Mouse (Mus musculus): ENCODE measurements around the gene Fpgs.

Fpgs gene

GRCm38 (mm10) chr2:32724832-32725790 lies 21.2 kb upstream of the Fpgs start:
- no peak for DNase-seq (ENCODE audit: low read depth, low spot score)

- no peak for DNase-seq (ENCODE audit: low read depth, low spot score)
These were observed 20.2 kb upstream of the Fpgs start for GRCm38 (mm10) chr2:32724149-32724548.

DNA sequence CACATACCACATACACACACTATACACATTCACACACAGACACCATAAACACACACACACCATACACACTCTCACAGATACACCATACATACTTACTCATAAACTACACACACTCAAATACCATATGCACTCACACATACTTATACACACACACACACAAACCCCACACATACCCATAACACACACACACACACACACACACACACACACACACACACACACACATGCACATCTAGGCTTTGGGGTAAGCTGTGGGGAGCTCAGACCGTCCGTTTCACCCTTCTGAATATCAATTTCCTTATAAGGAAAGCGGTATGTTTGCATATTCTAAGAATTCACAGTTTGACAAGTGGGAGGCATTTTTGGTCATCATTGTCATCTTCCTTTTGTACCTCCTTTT lies 18.6 kb upstream of the Fpgs start:
- DNase-seq (ENCODE audit: low read depth, low spot score): no peak

DNA sequence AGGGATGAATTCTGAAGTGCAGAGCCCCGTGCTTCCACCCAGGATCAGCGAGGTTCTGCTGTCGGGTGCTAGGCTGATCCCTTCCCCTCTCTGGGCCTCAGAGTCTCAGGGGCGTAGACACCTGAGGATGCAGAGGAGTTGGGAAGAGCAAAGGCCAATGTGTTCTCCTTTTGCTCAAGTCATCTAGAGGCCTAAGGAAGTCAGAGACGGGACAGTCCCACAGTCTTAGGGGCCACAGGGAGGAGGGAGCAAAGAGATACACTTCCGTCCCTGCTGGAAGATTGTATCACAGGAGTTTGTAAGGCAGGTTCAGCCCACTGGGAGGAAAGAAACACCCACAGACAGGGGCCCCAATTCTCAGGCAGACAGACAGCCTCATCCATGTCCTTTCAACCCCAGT lies 18.1 kb upstream of the Fpgs start:
- DNase-seq (ENCODE audit: low read depth, low spot score): no peak

DNA sequence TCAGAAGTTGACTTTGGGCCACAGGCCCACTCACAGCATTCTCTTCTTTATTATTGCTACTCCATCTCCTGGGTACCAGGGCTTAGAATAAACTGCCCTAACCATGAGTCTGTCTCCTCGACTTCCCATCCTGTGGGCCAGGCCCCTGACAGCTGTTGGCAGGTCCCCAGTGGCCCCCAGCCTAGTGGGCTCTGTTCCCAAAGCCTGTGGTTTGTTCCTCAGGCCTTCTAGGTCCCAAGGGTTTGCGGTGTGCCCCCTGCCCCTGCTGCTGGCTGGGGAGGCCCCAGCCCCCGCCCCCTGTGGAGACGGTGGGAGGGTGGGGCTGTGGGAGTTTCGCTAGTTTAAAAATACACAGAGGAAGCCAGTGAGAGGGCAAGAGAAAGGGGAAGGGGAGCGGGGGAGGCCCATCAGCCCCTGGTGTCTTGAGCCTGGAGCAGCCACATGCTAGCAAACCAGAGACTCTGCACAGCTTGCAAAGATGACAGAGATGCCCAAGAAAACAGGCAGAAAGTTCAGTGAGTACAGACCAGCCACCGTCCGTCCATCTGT lies 16.8 kb upstream of the Fpgs start, which contains the start of gene Sh2d3c:
Gene Sh2d3c (plus strand): TSS at position 375 of the 549 bp plus-strand sequence.
- DNase-seq (ENCODE audit: low read depth, low spot score): no peak

DNA sequence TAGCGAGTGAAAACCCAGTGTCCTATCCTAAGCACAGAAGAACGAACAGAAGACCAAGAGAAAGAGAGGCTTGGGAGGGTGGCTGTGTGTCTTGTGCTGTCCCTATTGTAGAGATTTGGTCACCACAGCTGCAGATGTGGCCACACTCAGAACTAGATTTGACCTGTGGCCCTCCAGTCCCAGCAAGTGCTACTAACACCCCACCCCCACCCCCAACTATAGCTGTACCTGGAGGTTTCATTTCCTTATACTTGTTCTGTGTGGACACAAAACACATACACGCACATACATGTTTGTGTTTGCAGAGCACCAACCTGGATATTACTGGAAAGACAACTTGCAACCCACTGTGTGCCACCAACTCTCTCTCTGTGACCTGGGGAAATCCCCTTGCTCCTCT lies 16.1 kb upstream of the Fpgs start:
- no peak for DNase-seq (ENCODE audit: low read depth, low spot score)

GRCm38 (mm10) chr2:32718761-32719160 lies 14.8 kb upstream of the Fpgs start:
- DNase-seq (ENCODE audit: low read depth, low spot score): no peak

- peak; percentile 80 for DNase-seq (ENCODE audit: low read depth, low spot score)
These were observed 11.1 kb upstream of the Fpgs start for GRCm38 (mm10) chr2:32714987-32715425.

DNA sequence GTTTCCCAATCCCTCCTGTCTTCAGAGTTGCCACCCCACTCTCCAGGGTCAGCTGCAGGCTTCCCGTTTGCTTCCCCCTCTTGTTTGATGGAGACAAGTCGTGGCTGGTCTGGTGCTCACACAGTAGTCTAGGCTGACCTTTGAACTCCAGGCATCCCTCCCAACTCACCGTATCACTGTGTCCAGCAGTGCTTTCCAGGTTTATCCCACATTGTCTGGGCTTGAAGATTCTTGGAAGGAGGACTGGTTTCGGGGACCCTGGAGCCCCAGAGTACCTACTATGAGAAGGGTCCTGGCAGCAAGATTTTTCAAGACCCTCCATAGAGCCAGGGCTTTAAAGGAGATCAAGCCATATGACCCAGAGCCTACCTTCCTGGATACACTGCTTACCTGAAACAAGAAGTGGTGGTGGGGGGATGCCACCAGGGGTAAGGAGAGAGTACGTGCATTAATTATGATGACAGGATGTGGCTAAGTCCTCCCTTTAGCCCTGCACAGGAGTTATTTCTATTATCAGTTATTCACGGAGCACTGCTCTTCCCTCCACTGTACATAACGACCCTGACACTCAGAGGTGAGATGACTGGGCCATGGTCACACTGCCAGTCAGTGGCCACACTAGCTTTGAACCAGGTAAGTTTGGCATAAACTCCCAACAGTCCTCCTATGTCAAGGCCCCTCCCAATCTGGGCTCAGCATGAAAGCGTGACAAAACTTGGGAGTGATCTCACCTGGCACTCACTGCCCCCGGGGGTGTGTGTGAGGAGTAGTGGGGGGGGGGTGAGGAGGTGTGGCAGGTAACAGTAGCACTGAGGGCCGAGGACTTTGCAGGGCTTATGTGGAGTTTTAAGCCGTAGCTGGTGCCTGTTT lies 10.4 kb upstream of the Fpgs start:
- no peak for DNase-seq (ENCODE audit: low read depth, low spot score)

DNA sequence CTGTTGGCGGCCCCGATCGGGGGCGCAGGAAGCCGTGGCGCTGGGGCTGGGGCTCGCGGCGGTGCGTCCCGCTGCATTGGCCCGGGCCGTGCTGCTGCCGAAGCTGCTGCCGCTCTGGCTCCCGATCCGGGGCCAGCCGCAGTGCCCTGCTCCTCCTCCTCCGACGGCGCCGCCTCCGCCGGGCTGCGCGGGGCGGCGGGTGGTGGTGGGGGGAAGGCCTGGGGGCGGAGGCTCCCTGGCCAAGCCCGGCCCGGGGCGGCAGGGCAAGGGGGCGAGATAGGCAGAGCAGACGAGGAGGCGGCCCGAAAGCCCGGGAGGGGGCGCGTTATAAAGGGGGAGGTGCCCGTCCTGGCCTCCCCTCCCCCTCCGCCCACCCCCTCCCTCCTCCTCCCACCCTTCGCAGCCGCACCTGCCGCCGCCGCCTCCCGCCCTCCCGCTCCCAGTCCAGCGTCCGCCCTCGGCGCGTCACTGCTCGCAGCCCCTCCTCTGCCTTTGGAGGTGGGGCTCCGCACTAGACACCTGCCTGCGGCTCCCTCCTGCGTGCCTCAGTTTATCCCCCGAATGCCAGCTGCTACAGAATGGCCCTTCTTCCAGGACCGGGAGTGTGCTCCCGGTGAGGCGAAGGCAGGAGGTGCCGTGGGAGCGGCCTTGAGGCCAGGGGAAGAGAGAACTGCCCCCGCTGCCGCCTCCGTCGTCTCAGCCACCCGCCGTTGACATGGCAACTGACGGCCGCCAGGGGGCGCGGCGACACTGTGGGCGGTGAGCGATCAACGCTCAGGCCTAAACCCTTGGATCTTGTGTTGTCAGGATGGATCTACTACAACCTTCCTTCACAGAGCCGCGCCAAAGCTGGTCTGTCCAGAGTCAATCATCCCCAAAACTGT lies 9.2 kb upstream of the Fpgs start, which contains the start of gene Cdk9:
Gene Cdk9 (minus strand): TSS at position 143 of the 884 bp plus-strand sequence.
- peak; percentile 96 for DNase-seq (ENCODE audit: low read depth, low spot score)

DNA sequence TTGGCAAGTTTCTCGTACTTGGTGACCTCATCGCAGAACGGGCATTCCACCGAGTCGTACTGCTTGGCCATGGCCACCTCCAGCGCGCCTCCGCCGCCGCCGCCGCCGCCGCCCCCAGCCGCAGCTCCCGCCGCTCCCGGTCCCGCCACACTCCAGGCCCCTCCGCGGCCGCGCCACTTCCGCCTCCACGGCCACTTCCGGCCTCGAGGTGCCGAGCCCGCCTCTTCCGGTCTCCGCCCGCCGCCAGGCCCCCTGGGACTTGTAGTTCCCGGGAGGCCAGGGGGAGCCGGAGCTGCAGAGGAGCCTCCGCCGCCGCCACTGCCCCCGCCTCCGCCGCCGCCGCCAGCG lies 8.6 kb upstream of the Fpgs start:
- peak; percentile 96 for DNase-seq (ENCODE audit: low read depth, low spot score)

DNA sequence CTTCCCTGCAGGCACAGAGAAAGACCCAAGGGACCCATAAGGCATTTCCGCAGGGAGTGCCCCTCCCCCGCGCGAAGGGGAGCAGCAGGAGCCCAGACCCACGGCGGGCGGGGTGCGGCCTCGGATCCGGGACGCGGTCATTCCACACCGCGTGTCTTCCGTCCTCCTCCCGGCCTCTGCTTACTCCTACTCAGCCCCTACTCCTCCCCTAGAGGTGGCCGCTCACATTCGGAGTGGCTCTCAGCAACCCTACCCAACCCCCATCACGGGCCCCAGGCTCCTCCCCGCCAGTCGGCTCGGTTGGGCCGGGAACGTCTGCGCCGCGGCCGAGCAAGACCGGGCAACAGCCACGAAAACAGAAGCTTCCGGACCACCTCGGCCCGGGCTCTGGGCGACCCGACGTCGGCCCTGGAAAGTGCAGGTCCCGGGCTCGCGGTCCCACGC lies 8.2 kb upstream of the Fpgs start:
- peak; percentile 77 for DNase-seq (ENCODE audit: low read depth, low spot score)

- DNase-seq (ENCODE audit: low read depth, low spot score): no peak
These were observed 7.5 kb upstream of the Fpgs start for GRCm38 (mm10) chr2:32711301-32712056.

GRCm38 (mm10) chr2:32710425-32710824 lies 6.5 kb upstream of the Fpgs start:
- DNase-seq (ENCODE audit: low read depth, low spot score): no peak

DNA sequence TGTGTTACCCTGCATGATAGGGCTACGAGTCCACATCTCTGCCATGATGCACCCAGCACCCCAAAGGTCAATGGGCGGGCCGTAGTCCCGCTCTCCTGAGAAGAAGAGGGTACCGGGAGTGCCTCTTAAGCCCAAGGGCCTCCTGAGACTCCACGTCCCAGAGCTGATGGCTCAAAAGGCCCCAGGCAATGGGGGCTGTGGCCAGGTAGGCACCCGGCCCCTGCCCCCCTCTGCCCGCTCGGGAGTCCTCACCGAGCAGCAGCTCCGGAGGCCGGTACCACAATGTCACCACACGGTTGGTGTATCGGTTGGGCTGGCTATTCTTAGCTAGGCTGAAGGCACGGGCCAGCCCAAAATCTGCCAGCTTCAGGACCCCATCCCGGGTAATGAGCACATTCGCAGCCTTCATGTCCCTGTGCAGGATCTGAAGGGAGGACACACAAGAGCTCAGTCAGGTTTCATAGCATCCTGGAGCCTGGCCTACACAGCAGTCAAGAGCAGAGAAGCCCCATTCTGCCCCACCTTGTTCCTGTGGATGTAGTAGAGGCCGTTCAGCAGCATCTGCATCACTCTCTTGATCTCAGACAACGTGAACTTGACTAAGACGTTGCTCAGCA lies 5.7 kb upstream of the Fpgs start:
- DNase-seq (ENCODE audit: low read depth, low spot score): no peak

- peak; percentile 89 for DNase-seq (ENCODE audit: low read depth, low spot score)
These were observed 4.7 kb upstream of the Fpgs start for GRCm38 (mm10) chr2:32708643-32709042.

DNA sequence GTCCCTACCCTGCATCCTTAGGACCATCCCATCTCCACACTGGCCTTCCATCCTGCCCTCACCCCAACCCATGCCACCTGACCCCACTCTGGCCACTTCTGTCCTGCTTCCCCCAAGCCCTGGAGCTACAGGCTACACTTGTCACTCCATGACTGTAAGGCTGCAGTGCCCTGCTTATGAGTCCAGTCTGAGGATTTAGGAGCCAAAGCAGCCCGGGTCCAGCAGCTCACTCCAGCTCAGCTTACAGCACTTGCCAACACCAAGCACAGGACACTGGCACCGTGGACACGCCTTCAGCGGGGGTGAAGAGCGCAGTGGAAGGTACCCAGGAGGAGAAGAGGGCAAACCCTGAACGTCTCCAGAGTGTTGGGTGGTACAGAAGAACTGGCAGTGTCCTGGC lies 3.0 kb upstream of the Fpgs start:
- no peak for DNase-seq (ENCODE audit: low read depth, low spot score)

DNA sequence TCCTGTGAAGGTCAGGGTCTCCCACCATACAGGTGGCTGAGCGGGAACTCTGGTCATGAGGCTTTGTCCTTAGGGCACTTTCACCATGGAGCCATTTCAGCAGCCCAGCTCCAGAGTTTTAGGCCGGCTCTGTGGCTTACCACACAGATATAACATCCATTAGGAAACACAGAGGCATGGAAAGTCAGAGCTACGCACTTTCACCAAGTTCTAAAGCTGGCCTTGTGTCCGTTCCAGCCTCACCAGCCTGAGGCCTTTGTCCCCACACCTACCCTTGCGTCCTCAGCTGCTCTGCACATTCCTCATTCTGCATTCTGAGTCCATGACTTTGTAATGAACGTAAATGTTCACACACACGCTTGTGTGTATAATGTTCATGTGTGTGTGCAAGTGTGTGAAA lies 1.1 kb upstream of the Fpgs start:
- DNase-seq (ENCODE audit: low read depth, low spot score): no peak

- DNase-seq (ENCODE audit: low read depth, low spot score): peak; percentile 77
These were observed 899 bp downstream of the Fpgs start for GRCm38 (mm10) chr2:32703046-32703445.
